Mouse (Mus musculus) left cerebral cortex, adult 11 months (tissue): Measurements from ENCODE around the gene Tspan9.

Source experiments
- DNase-seq: peaks from one replicate; pipeline ENCODE4 v3.0.0; 2022; ENCODE audit warnings: low spot score

The Tspan9 gene

DNA sequence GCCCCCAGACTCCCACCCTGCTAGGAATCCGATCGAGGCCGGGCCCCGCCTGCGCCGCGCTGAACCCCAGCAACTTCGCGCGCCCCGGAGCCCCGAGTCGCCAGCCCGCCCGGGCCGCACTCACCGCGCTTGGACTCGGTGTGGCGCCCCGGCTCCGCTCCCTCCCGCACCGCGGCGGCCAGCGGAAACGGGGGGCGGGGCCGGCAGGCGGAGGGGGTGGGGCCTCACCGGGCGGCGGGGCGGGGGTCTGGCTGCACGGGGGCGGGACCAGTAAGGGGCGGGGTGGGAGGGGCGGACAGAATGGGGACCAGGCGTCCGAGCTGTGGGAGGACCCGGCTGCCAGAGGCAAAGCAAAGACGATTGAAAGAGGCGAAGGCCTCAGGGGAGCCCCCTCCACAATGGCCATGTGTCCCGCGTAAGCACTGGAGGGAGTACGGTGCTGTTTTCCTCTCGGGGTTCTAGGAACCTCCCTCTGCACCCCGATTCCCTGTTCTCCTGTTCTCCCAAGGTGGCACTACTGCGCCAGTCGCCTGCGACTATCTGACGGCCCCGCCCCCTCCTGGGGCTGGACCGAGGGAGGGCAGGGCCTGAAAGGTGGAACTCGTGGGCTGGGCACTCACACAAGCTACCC, at the start of gene Tspan9:
TSS of gene Tspan9 (minus strand) at position 205 of the 631 bp plus-strand sequence.
- no peak for DNase-seq

DNA sequence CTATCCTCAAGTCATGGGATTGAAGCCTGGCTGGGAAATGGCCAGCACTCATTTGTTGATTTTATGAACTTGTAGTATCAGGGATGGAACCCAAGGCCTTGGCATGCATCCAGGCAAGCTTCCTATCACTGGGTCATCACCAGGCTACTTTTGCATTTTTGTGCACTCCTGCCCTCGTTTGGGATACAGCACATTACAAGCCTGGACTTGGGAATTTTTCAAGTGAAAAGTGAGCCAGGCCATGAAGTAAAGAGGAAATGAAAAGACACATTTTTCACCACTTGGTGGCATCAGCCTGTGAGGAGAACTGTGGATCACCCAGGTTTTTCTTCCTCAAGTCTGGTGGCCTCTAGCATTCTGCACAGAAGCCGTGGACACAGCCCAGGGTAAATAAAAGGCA, 40.1 kb upstream of the Tspan9 start:
- no peak for DNase-seq

DNA sequence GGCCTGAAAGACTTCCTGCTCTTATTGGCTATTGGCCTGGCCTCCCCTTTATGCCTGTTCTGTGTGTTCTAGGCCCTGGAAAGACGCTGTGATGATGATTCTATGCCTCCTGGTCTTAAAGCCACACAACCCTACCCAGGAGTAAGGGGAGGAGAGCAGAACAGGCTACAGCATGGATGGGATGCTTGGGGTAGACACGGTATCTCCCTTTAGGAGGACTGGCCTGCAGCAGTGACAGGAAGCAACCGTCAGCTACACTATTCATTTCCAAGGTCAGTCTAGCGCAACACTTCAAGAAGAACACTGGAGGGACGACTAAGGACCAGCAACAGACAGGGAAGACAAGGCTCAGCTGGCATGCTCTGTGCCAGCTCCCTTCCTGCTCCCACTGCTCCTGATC, 37.8 kb upstream of the Tspan9 start:
- DNase-seq: no peak

DNA sequence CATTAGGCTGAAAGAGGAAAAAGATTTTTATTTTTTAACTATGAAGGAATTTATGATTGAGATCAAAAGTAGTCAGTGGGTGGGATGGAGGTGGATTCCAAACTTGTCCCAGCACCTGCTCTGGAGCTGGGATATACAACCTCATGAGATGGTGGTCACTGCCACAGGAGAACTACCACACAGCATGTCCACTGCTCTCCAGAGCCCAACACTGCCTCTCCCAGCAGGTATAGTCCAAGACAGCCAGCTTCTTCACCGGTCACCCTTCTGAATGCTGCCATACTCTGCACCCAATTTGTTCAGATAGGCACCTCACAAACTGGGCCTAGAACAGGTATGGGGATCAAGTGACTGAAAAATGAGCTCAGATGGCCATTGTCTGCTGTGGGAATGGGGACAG, 36.3 kb upstream of the Tspan9 start:
- DNase-seq: no peak

DNA sequence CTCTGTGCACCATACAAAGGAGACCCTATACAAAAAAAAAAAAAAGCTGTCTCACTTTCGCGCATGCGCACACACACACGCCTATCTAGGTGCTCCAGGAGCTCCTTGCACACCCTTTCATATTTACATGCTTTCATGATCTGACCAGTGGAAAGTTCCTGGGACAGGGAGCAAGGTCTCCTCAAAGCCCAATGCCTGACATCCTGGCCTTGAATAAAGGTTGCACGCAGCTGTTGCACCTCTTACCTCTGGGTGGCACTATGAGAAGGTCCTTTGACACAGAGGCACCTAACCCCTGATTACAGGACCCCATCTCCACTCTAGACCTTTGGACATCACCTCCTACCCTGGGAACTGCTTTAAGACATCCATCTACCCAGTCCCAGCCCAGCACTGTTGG, 35.9 kb upstream of the Tspan9 start:
- no peak for DNase-seq

DNA sequence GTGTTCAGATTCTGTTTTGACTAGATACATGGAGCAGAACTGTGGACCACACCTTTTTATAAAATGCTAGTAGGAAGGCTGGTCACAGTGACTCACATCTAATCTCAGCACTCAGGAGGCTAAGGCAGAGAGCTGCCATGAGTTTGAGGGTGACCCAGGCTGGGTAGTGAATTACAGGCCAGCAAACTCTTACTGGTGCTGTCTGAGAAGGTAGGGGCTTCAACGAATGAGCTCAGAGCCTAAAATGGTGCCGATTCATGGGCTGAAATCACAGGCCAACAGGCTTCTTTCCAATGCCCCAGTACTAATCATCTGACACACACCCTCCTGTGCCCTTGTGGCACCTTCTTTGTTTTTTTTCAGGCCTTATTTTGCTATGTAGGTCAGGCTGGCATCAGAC, 35.3 kb upstream of the Tspan9 start:
- no peak for DNase-seq

DNA sequence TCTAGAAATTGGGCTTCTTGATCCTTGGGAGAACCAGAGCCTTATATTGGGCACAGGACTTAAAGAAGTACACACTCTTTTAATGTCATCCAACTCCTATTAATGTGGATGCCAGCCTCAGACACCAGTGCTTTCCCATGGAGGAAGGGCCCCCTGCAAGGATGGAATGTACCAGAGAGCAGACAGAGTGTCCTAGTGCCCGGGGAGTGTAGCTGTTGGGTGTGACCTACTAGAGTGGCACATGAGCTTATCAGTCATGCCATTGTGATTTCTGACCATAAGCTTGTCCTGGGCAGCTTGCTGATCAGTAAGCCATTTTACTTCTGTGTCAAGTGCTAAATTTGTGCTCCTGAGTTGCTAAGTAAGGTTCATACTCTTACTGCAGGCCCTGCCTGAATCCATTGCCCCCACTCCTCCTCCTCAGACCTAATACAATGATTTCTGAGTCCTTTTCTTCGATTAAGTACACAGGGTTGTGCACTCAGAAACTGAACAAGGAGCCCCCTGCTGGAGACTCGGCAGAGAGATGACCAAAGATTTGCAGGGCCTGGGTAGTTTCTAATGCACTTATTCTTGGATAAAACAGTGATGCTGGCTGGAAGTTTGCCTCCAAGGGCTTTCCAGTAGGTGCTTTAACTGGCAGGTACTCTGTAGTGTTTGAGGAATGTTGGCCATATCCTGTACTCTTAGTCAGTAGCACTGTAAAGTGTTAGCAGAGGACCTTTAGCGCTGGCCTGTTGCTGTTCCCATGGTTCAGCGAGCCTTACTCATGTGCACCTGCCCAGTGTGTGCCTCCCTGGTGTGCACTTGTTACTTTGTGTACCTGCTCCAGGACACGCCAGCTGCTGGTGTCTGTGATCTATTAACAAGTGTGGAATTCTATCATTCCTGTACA, 25.6 kb upstream of the Tspan9 start:
- DNase-seq: no peak

DNA sequence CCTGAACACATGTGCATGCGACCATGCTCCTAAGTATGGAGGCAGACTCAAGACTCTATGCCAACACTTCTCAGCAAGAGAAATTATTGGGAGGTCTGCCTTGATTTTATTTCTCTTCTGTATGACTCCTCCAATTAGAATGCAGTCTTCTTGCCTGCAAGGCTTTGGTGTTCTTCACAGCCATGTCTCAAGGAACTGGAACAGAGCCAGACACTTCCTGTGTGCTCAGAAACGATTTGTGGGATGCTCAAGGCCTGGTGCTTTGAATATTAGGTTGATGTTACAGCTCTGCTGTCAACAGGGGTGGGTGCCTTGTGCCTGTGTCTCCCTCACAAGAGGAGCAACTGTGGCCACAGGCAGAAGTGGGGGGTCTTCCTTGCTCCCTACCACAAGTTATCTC, 22.2 kb upstream of the Tspan9 start:
- DNase-seq: no peak

DNA sequence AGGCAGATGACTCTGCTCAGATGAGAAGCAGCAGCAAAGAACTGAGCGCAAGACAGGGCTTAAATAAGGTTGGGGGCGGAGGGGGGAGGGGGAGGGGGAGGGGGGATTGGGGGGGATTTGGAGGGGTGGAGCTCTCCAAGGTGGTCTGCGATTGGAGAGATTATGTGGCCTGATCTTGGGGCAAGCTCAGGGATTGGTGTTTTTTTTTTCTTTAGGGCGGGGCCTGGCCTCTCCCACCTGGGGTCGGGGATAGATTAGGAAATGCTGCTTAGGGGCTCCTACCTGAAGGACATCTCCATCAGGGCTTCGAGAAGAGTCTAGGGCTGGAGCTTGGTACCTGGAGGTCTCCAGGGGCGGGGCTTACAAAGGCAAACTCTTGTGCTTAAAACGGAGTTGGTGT, 21.2 kb upstream of the Tspan9 start:
- DNase-seq: no peak

DNA sequence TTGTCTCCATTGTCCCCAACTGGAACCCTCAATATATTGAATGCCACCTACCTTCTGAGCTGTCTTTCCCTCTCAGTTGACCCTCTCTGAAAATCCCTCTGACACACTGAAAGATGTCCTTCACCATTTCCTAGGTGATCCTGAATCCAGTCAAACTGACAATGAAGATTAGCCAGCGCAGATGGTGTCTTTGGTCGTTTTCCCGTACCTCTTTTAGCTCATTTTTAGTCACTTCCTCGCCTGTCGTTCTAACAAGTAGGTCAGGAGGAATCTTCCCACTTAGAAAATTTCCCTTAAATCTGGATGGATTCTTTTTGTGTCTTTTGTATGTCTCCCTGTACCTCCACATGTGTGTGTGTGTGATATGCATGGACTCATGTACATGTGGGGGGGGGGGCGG, 15.7 kb upstream of the Tspan9 start:
- DNase-seq: no peak

DNA sequence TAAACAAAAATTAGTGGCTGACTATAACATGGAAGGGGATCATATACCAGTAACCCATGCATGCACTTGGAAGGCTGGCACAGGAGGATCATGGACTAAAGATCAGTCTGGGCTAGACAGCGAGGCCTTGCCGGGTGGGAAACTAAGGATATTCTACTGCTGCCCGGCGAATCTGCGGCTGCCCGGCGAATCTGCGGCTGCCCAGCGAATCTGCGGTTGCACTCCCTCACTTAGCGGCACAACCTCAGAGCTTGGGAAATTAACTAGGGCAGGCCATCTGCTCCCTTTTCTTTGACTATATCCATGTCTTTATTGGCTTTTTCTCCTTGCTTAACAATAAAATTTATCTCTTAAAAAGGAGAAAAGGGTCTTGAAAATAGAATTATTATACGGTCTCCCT, 14.6 kb upstream of the Tspan9 start:
- no peak for DNase-seq

DNA sequence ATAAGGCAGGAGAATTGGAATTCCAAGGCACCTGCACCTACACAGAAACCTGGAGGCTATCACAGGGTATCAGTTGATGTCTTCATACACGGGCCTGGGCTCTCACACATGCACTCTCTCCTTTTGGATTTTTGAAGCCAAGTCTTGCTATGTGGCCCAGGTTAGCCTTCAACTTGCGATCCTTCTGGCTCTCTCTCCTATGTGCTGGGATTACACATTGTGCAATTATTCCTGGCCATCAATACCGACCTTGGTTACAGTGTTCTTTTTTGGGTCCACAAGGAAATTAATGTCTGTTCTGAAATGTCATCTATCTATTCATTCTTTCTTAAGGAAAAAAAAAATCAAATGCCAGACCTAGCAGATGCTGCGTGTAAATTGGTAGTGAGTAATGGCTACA, 13.1 kb upstream of the Tspan9 start:
- DNase-seq: no peak

DNA sequence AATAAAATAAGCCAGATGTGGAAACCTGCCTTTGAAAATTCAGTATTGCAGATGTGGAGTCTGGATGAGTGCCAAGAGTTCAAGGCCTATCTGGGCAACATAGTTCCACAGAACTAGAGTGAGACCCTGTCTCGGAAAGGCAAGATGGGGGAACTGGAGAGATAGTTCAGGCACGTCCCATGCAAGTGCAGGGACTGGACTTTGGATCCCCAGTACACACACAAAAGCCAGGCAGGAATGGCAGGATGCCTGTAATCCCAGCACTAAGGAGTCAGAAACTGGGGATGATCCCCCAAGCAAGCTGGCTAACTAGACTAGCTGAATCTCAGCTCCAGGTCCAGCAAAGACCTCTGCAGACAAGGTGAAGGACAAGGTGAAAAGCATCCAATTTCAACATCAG, 12.5 kb upstream of the Tspan9 start:
- no peak for DNase-seq

DNA sequence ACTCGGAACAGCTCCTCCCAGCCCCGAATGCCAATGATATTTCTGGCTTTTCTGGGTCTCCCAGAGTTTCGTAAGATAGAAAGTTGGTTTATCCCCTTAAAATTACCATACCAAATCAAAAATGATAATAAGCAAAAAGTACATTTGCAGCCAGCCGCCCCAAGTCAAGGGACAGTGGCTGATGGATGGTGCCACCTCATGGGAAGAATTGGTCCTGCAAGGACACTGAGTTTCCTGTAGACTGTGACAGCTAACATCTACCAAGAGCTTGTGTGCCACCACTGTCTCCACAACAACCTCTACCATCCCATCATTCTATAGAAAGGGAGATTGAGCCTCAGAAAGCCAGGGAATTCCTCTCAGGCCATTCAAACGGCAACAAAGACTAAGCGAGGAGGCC, 2.4 kb upstream of the Tspan9 start:
- no peak for DNase-seq

DNA sequence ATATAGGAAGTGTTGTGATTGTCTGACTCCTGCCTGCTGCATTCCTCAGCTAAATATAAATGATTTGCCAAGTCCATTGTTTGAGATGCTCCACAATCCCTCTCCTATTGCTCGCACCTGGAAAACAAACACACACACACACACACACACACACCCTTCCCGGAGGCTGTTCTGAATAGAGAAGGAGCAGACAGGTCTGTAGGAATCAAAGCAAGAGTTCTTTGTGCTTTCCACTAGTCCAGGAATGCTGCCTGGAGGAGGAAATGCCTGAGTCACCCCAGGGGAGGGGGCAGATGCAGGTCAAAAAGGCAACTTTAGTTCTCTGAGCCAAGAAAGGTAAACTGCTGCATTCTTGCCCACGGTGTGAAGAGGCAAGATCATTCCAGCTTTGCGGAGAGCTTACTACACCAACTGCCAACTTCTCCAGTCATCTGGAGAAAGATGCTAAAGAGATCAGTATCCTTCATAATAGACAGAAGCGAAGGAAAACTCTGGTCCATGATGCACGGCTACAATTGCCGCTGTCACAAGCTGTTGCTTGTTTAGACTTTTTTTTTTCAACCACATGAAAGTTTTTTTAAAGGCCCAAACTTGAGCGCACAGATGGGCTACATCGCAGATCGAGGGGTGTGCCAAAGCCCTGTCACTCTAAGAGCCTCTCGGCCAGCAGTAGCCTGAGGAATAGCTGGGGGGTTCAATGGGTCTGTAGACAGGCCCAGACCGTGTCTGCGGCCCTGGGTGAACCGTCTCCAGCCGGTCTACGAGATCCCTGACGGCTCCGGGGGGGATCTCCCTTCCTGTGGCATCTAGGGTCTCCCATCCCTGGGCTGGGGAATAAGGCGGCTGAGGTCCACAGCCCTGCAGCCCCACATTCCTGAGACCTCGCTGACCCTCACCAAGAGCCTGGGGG, 770 bp downstream of the Tspan9 start:
- no peak for DNase-seq

DNA sequence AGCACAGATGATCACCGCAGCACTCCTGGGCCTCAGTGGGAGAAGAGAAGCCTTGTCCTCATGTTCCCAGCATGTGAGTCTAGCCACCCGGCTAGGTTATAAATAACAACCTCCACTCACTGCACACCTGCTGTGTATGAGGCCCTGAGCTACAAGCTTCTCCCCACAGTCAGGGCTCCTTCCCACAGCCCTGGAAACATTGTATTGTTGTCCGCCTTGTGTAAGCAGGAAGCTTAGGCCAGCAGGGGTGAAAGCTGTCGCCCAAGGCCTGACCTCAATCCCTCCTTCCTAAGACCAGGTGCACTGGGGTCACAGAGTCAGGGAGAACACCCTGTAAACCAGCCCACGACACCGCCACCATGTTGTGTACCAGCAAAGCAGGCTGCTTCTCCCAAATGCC, 2.7 kb downstream of the Tspan9 start:
- no peak for DNase-seq

DNA sequence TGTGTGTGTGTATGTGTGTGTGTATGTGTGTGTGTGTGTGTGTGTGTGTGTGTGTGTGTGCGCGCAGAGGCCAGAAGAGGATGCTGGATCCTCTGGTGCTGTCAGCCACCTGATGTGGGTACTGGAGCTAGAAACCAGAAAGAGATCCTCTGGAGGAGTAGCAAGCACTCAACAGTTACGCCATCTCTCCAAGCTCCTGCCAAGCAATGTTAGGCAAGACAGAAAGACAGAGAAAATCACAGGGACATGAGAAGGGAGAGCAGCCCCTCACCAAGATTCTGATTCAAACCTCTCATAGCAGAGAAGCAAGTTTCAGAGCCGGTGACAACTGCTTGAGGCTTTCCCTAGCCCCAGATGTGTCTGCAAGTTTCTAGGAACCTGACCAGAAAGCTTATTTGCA, 5.5 kb downstream of the Tspan9 start:
- DNase-seq: no peak

DNA sequence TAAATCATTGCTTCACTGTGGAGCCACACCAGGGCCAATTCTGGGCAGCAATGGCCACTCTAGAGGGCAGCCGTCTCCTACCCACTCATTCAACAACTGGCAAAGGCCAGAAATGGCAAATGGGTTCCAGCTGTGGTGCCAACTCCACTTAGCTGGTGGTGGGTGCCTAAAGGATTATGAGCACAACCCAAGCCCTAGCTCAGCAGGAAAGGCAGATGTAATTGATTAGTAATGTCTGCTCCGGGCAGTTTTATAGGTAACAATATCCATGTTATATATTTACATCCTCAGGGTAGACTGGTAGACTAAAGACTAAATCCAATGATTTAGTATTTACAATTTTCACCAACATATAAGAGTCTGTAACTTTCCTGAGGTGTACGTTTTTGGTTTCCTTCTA, 6.7 kb downstream of the Tspan9 start:
- no peak for DNase-seq

DNA sequence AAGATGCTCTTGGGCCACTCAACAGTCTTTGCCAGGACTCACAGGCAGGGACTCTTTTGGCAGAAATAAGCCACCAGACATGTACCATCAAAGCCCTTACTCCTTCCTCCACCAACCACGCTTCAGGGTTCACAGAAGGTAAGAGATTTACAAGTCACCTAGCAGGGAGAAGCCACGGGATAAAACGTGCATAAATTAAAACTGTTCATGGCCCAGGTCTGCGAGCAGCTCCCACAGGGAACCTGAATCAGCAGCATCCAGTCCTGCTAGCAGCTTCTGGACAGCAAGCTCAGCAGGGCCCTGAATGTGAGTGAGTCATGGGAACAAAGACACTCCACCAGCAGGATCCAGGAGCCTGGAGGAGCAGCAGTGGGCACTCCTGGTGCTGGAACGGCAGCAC, 7.9 kb downstream of the Tspan9 start:
- DNase-seq: no peak

DNA sequence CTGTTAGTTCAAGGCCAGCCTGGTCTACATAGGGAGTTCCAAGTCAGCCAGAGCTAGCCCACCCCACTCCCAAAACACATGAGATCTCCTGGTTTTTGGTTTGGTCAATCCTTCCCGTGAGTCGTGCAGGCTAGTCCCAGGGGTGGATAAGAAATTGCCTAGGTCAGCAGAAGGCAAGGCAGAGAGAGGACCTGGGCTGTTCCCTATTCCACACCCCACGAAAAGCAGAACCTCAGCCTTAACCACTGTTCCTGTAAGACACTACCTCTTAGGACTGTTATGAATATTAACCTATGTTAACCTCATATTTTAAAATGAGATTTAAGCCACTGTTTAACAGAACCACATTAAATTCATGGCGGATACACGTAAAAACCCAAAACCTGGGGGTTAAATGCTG, 8.4 kb downstream of the Tspan9 start:
- no peak for DNase-seq

DNA sequence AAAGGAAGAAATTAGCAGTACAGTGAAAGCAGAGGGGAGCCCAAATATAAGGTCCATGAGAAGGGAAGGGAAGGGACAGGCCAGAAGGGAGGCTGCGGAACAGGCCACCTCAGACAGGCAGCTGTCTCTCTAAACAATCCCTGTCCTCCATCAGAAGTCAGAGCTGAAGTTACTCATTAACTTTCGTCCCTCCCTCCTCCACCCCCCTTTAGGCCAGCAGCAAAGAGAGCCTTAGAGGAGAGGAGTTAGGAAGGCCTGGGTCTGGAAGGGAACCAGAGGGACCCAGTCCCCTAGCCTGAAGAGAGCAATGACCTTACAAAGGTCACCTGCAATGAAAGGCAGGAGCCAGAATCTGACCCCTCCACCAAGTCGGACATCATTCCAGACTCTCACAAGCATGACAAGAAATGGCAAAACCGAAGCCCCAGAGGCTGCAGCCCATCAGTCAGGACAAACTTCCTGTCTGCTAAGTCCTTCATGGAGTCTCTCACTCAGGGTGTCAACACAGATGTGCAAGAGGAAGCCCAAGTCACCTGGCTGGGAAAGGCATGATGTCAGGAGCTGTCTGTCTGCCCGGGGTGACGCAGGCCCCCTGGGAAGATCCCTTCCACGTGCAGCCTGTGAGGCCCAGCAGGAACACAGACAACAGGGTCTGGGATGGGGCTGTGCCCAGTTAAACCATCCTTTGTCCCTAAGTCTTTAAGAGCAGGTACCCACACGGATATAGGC, 9.0 kb downstream of the Tspan9 start:
- DNase-seq: no peak

DNA sequence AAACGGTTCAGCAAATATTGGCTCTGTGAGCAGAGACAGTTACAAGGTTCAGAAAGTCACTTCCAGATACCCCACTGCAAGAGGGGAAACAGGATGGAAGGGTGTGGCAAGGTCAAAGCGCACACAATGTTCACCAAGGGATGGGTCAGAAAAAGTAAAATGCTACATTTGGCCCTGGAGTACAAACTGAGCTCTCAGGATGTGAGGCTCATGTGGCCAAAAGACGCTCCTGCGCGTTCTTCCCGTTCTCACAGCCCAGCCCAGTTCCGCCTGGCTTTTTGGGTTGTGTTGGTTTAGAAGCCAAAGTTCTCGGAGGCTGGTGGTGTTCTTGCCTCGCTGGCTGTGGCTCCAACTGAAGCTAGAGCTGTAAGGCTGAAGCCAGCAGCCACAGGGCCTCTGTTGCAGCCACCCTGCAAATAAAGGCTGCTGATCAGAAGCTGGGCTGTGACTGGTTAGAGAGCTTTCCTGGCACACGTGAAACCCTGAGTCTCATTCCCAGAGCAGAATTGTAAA, 9.7 kb downstream of the Tspan9 start:
- no peak for DNase-seq
